Mouse (Mus musculus) heart, postnatal 0 days (tissue): ENCODE measurements around the gene Rfng.

Source experiments
- CTCF ChIP-seq: IDR thresholded peaks from 2 replicates; pipeline ENCODE4 v1.5.1; 2016; ENCODE audit warnings: antibody characterized with exemption, control low read depth, low read depth
- EP300 ChIP-seq: IDR thresholded peaks from 2 replicates; pipeline ENCODE4 v1.6.1; 2016; ENCODE audit warnings: antibody characterized with exemption, low read depth

- no peak for TF ChIP-seq EP300
- TF ChIP-seq CTCF: no peak
Measured at GRCm38 (mm10) chr11:120789810-120790209, 5.8 kb upstream of the Rfng start.
